Mouse (Mus musculus) cerebellum, postnatal 25 days (tissue): ENCODE results near the gene Spns3.

Source experiments
- DNase-seq, 2 experiments: peaks; one replicate each; pipeline ENCODE4 v3.0.0; 2021; ENCODE audit warnings: mixed read lengths in 2 of 2

Gene Spns3

GRCm38 (mm10) chr11:72446311-72447105 is 103.8 kb downstream of the Spns3 start:
- peak in 1 of 2 experiments; percentile 57 for DNase-seq
